Mouse (Mus musculus) myocyte (in vitro differentiated cells): Measurements from ENCODE around the gene Tnc.

Source experiments
- CEBPB ChIP-seq: IDR thresholded peaks from 2 replicates; pipeline ENCODE4 v1.6.1; 2011; ENCODE audit warnings: mild to moderate bottlenecking, moderate library complexity; ENCODE audit not compliant: poor library complexity, insufficient read depth, severe bottlenecking
- E2F4 ChIP-seq: IDR thresholded peaks from one replicate; pipeline ENCODE4 v1.6.1; 2011; ENCODE audit warnings: mild to moderate bottlenecking, control low read depth, moderate library complexity; ENCODE audit not compliant: insufficient read depth
- MAX ChIP-seq: IDR thresholded peaks from one replicate; pipeline ENCODE4 v1.6.1; 2011; ENCODE audit warnings: low read depth, mild to moderate bottlenecking, control low read depth
- MYOD1 ChIP-seq, 3 experiments: IDR thresholded peaks; one replicate each; pipeline ENCODE4 v1.6.1; 2011; ENCODE audit warnings: control low read depth in 2 of 3, low read depth in 2 of 3, mild to moderate bottlenecking in 2 of 3, moderate library complexity in 1 of 3; ENCODE audit not compliant: insufficient read length in 2 of 3, control insufficient read depth in 1 of 3
- POLR2A ChIP-seq: IDR thresholded peaks from one replicate; pipeline ENCODE4 v1.6.1; 2011; ENCODE audit warnings: low read depth, mild to moderate bottlenecking, control low read depth, moderate library complexity; ENCODE audit not compliant: insufficient read length
- POLR2AphosphoS2 ChIP-seq: IDR thresholded peaks from one replicate; pipeline ENCODE4 v1.6.1; 2011; ENCODE audit warnings: low read depth, control low read depth; ENCODE audit not compliant: insufficient read length
- REST ChIP-seq: IDR thresholded peaks from one replicate; pipeline ENCODE4 v1.6.1; 2011; ENCODE audit warnings: mild to moderate bottlenecking, control low read depth, moderate library complexity; ENCODE audit not compliant: insufficient read depth, insufficient read length
- TCF12 ChIP-seq: IDR thresholded peaks from one replicate; pipeline ENCODE4 v1.6.1; 2011; ENCODE audit warnings: mild to moderate bottlenecking, control low read depth; ENCODE audit not compliant: poor library complexity, insufficient read depth, severe bottlenecking
- USF1 ChIP-seq: IDR thresholded peaks from one replicate; pipeline ENCODE4 v1.6.1; 2011; ENCODE audit warnings: low read depth, mild to moderate bottlenecking, control low read depth, moderate library complexity

DNA sequence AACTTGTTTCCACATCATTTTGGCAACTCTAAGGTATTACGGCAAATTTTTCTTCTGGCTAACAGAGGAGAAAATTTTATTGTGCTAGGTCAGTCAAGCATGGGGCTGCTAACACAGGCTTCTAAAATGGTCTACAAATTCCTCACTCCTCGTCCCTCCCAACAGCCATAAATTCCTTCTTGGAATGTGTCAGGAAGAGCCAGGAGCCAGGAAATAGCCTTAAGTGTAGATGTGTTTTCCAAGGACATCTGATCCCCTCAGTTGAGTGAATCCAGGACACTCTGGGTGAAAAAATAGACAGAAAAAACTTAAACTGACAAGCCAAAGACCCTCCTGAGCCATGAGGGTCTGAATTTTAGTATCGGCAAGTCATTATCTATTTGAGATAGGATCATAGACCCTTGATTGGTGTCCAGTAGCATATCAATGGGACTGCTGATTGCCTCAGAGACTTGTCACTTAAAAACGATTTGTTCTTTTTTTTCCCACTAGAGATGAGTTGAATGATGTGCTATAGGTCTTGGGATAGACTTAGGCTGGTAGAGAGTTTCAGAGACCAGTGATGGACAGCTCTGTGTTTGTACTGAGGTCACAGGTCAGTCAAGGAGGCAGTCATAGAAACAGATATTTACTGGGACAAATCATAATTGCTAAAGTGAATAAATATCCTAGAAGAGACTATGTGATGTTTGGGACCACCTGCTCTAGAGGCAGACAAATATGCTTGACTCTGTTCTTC lies 22.6 kb downstream of the Tnc start:
- TF ChIP-seq POLR2A (no peak), E2F4 (no peak), USF1 (no peak), POLR2AphosphoS2 (no peak), MYOD1 (IDR thresholded peaks at IDR 0.05; ENCODE audit: control insufficient read depth in 1 of 3, insufficient read length in 2 of 3, low read depth in 2 of 3) (no peak), REST (no peak), TCF12 (no peak), MAX (no peak), CEBPB (no peak)
